Mouse (Mus musculus) yolk sac, embryonic 10.5 days (tissue): ENCODE measurements around the gene Gm44965.
"Not testable (repeated sequence)": the region's sequence is repeated elsewhere in the genome, so short reads cannot be mapped to it uniquely, and the experiment has no call there.

Source experiments
- DNase-seq: peaks from one replicate; pipeline ENCODE4 v3.0.0-alpha.2; 2017; ENCODE audit warnings: low spot score

The Gm44965 gene

DNA sequence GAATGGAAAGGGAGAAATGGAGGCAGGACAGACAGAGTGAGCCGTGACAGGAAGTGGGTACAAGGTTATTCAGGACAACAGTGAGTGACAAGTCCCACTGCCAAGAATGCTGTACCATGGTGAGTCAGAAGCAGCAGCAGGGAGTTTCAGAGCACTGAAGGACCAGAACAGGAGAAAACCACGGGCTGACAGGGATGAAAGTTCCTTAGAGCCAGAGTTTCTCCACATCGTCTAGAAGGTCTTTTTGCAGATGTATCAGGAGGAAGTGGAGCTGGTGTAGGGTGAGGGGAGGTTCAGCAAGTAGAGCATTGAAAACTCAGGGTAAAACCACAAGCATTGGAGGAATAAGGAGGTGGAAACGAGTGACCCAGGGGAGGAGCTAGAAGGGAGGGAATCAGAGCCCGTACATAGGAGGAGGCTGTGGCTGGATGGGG lies 14.5 kb upstream of the Gm44965 start:
- DNase-seq, result no peak

- DNase-seq, result no peak
Measured at GRCm38 (mm10) chr6:48581257-48581656, 12.5 kb upstream of the Gm44965 start.

DNA sequence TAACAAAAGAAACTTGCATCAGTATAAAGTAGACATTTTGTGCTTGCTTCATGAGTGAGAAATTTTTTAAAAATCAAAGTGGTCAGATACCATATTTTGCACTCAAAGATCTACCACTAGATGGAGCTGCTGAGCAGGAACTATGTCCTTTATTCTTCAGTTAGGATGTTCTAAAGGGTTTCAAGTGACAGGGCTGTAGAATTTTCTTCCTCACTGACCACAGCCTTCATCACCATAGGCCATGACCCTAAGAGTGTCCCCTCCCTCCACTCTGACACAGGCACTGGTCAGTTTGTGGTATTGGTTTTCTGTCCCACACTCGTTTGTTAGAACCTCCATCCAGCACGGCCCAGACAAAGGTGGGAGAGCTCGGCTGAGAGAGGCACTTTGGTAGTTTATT lies 11.7 kb upstream of the Gm44965 start:
- no peak for DNase-seq

DNA sequence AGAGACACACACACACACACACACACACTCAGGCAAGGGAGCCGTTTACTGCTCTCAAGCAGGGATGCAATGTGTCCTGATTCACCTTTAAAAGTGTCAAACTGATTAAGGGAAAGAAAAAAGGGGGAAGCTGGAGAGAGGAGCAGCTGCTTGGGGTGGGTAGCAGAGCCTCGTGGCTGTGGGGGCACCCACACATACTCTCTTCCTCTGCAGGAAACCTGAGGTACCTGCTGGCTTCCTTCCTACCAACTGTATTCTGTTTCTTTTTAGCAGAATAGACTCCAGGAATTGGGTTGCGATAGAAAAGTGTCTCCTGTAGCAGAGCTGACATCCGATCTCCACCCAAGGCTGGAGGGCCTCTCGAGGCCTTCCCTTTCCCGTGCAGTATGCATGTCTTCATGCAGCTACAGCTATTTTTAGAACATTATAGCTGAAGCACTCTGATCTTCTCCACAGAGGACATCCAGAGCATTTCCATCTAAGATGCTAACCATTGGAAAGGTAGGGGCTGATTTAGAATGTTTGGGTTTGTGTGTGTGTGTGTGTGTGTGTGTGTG lies 4.5 kb upstream of the Gm44965 start, which contains the start of gene Gm45021:
Gene Gm45021 (plus strand): TSS at position 417 of the 557 bp plus-strand sequence.
- DNase-seq, result no peak

- no peak for DNase-seq
Measured at GRCm38 (mm10) chr6:48591221-48591845, 2.4 kb upstream of the Gm44965 start.

DNA sequence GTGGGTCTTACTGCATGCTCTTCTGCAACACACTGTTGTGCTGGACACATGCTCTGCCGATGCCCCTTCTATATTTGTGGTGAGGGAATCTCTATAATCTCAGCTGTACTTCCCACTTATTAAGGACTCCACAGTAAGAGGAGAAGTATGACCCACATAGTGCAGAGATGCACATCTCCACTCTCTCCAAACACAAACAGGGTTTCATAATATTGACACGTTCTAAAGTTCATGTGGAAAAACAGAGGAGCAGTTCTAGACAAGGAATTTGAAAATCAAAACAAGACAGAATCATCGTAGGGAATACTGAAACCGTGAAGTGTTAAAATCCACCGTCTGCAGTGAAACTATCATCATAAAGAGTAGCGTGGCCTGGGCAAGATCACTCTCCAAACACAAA lies 1.9 kb upstream of the Gm44965 start:
- DNase-seq, result no peak

DNA sequence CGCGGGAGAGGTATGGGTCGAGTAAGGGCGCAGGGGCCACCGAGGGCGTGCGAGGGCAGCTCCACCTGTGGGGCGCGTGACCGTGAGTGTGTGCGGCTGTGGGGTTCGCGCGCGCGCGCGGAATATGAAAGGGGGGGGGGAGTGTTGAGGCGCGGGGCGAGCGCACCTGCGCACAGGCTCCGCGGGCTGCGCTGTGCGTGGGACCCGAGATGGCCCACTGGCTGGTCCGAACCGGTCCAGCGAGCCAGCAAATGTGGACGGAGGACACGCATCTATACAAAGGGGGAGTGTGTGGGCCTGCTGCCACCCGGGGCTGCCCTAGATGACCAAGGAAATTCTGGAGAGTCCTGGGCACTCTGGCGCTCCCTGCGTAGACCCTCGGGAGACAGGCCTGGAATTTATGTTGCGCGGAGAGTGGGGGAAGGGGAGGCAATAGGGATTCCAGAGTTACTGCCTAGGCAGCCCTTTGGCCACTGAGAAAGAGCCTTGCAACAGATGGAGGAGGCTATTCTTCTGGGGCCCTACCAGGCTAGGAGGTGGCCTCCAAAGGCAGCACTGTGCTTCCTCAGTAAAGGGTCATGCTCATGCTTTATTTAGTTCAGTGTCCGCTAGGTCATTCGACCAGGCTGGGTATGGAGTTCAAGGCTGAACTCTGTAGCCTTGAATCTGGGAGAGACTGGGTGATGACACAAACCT lies 450 bp downstream of the Gm44965 start:
- DNase-seq, result peak; percentile 69

DNA sequence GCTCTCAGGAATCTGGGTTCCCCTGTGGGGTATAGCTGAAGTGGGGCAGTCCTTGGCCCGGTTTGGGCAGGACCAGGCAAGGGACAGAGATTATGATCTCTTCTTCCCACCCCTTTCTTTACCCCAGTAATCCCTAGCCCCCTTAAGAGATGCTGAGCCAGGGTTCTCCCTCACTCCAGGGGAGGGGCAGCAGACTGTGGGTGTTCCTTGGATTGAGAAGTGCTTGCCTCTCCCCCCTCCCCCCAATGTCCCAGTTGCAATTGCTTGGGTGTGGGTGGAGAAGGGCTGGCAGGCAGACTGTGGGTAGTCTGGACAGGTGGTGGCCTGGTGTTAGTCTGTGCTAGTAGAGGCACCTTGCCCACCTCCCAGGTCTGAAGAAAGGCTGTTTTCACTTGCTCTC lies 1.5 kb downstream of the Gm44965 start:
- DNase-seq, result no peak

DNA sequence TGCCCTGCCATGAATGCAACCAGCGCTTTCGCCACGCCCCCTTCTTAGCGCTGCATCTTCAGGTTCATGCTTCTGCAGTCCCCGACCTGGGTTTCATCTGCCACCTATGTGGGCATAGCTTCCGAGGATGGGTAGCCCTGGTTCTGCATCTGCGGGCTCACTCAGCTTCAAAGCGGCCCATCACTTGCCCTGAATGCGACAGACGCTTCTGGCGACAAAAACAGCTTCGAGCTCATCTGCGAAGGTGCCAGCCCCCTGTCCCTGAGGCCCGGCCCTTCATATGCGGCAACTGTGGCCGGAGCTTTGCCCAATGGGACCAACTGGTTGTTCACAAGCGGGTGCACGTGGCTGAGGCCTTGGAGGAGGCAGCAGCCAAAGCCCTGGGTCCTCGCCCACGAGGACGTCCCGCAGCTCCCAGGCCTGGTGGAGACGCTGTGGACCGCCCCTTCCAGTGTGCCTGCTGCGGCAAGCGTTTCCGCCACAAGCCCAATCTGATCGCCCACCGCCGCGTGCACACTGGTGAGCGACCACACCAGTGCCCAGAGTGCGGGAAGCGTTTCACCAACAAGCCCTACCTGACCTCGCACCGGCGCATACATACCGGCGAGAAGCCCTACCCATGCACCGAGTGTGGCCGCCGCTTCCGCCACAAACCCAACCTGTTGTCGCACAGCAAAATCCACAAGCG lies 2.9 kb downstream of the Gm44965 start:
- no peak for DNase-seq

GRCm38 (mm10) chr6:48597233-48597625 lies 3.5 kb downstream of the Gm44965 start:
- DNase-seq, result no peak

- no peak for DNase-seq
Measured at GRCm38 (mm10) chr6:48600594-48600993, 6.9 kb downstream of the Gm44965 start.

- DNase-seq, result peak; percentile 93
Measured at GRCm38 (mm10) chr6:48601271-48602079, 7.7 kb downstream of the Gm44965 start, which contains the start of gene Zfp775. Zfp775 (plus strand) TSS chr6:48602063.

- no peak for DNase-seq
Measured at GRCm38 (mm10) chr6:48602080-48602741, 8.5 kb downstream of the Gm44965 start.

DNA sequence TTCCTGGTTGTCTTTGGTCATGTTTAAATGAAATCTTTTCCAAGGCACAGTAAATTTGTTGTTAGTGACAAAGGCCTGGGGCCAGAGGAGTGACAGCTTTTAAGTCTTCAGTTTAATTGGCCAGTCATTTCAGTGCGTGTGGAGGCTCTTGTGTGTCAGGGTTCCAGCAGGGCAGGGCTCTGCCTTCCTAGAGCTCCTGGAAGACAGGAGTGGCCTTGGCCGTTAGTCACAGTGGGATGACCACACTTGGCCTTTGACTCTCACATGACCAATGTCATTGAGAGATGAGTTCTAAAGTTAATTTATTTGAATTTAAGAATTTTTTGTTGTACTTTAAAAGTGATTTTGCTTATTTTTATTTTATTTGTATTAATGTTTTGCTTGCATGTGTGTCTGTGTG lies 14.4 kb downstream of the Gm44965 start:
- DNase-seq, result no peak

DNA sequence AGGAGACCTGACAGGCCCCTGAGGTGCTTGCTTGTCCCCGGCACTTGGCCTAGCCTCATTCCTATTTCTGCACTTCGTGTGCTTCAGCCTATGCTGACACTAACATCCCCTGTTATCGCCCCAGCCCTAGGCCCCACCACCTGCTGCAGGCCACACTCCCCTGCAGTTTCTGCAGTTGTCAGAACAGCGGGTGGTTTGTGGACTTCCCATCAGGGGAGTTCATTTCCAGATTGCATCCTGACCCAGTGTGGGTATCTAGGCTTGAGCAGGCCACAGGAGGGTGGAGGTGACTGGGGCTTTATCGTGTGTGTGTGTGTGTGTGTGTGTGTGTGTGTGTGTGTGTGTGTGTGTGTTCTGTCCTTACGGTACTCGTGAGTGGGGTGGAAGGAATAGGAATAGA lies 15.8 kb downstream of the Gm44965 start:
- no peak for DNase-seq

DNA sequence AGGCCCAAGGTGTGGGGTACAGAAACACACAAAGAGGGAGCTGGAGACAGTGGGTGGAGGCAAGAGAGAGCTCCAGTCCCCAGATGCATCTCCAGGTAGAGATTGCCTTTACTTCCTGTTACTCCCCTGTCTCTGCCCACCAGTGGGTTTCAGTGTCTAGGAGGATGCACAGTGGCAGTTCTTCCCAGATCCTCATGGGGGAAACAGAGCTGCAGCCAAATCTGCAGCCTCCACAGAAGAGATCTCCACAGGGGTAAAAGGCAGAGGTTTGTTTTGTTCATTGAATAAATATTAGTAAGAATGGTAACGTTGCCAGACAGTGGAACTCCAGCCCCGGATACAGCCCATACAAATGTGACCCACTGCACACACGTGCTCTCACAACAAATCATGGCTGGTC lies 16.9 kb downstream of the Gm44965 start:
- no peak for DNase-seq

DNA sequence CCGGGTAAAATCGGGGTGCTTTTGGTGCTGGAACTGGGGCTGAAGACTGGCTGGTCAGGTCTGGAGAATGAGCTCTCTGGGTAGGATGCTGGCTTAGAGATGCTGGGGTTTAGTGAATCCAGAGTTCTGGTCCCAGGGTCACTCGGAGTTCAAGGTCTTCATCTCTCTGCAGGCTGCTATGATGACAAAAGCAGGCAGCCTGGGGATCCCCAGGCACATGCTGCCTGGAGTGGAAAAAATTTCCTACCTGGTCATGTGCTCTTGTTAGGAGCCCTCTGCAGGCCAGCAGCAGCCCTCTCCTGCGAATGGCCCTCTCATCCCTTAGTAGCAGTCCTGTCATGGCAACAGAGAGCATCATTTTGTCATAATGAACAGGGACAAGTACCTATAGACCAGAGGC lies 19.7 kb downstream of the Gm44965 start:
- DNase-seq, result no peak

GRCm38 (mm10) chr6:48614756-48615155 lies 21.0 kb downstream of the Gm44965 start:
- no peak for DNase-seq

DNA sequence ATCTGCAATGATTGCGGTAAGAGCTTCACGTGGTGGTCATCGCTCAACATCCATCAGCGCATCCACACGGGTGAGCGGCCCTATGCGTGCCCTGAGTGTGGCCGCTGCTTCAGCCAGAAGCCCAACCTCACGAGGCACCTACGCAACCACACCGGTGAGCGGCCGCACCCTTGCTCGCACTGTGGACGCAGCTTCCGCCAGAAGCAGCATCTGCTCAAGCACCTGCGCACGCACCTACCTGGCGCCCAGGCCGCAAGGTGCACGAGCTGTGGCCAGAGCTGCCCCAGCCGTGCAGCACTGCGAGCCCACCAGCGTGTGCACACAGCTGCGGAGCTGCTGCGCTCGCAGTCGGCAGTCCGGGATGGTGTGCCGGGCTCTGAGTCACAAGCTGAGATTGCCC lies 26.3 kb downstream of the Gm44965 start:
- no peak for DNase-seq

- not testable (repeated sequence) for DNase-seq
Measured at GRCm38 (mm10) chr6:48622186-48622843, 28.6 kb downstream of the Gm44965 start.

GRCm38 (mm10) chr6:48623460-48623859 lies 29.7 kb downstream of the Gm44965 start:
- no peak for DNase-seq
